In genomic region chr17:26124560-26124959, GRCm38 (mm10) we compare ENCODE assay signal across 8 mouse cellular contexts. TPM values are rescaled to one million over a fixed set of nuclear protein-coding genes. Genes with fewer than 3 reads are reported as not detected.
DNase-seq lines count a peak whose midpoint lies in the region; ATAC-seq and TF ChIP-seq lines count a peak whose summit lies in the region.

No protein-coding gene starts in this region.

- TF ChIP-seq EP300 in liver, embryonic 14.5 days (IDR thresholded peaks at IDR 0.05; ENCODE audit: low read depth): no peak

- ATAC-seq in erythroblast, adult 5-6 weeks (replicated peaks; ENCODE audit: low FRiP score, poor library complexity, severe bottlenecking): no peak
- no peak for ATAC-seq in liver, embryonic 14.5 days (ENCODE audit: insufficient read depth)

- peak overlapping the region; percentile 82 for H3K4me3 ChIP-seq in erythroblast, embryonic 14.5 days (replicated peaks)
- peak overlapping the region; percentile 10; the same call in 1 of the 2 replicates for H3K4me3 ChIP-seq in thymus, adult 2 months (ENCODE audit: control insufficient read depth, insufficient read depth, low read length)
- H3K4me3 ChIP-seq in liver, embryonic 14.5 days (ENCODE audit: insufficient read depth in 1 of 2, low read depth in 2 of 2, low read length in 2 of 2): peak overlapping the region; percentile 90 to 98

- 82% methylated on average over 7 of the region's 7 CpGs for WGBS in thymus, adult 2 months
- 74% methylated on average over 7 of the region's 7 CpGs for WGBS in liver, embryonic 14.5 days (ENCODE audit: insufficient replicate concordance)

- H3K4me2 ChIP-seq in liver, embryonic 14.5 days (ENCODE audit: low read depth): peak overlapping the region; percentile 93

- peaks cover 31% of the 10 kb centered on the region for H3K4me1 ChIP-seq in erythroblast, embryonic 14.5 days (ENCODE audit: control insufficient read depth)
- H3K4me1 ChIP-seq in thymus, adult 2 months (replicated peaks; ENCODE audit: control insufficient read depth, insufficient read depth, low read length): peaks cover 22% of the 10 kb centered on the region
- peaks cover 6 to 10% of the 10 kb centered on the region in 2 experiments for H3K4me1 ChIP-seq in liver, embryonic 14.5 days (replicated peaks; ENCODE audit: control insufficient read depth in 2 of 2, insufficient read depth in 2 of 2, low read length in 1 of 2)

- peaks cover 50% of the 10 kb centered on the region for H3K36me3 ChIP-seq in erythroblast, embryonic 14.5 days (ENCODE audit: control insufficient read depth)
- peaks cover 3% of the 10 kb centered on the region for H3K36me3 ChIP-seq in thymus, adult 2 months (ENCODE audit: control insufficient read depth, insufficient read depth, low read length)
- peaks cover 16% of the 10 kb centered on the region for H3K36me3 ChIP-seq in liver, embryonic 14.5 days (replicated peaks; ENCODE audit: control insufficient read depth, insufficient read depth, low read depth)

- no peak for TF ChIP-seq POLR2A in thymus, adult 2 months (IDR thresholded peaks at IDR 0.05; ENCODE audit: control insufficient read depth, extremely low read depth, insufficient read depth, low read length, poor library complexity)

- H3K27me3 ChIP-seq in erythroblast, embryonic 14.5 days (ENCODE audit: control insufficient read depth): no peaks in the 10 kb centered on the region
- H3K27me3 ChIP-seq in thymus, adult 2 months (ENCODE audit: control insufficient read depth, insufficient read depth, low read length): no peaks in the 10 kb centered on the region
- H3K27me3 ChIP-seq in liver, embryonic 14.5 days (ENCODE audit: control insufficient read depth, insufficient read depth, low read length): no peaks in the 10 kb centered on the region

- no peaks in the 10 kb centered on the region for H3K9me3 ChIP-seq in erythroblast, embryonic 14.5 days (ENCODE audit: control insufficient read depth, low read length)
- H3K9me3 ChIP-seq in liver, embryonic 14.5 days (ENCODE audit: control insufficient read depth, low read length): no peaks in the 10 kb centered on the region

- peak overlapping the region; percentile 80 for H3K9ac ChIP-seq in liver, embryonic 14.5 days (replicated peaks)

- DNase-seq in thymus, adult 2 months: no peak
- no peak for DNase-seq in thymus, postnatal 4 days
- no peak for DNase-seq in liver, embryonic 14.5 days (ENCODE audit: low read depth in 3 of 3, low spot score in 3 of 3)
- no peak for DNase-seq in retina, embryonic 14.5 days (ENCODE audit: low spot score)
- DNase-seq in ovary, postnatal 10 days (ENCODE audit: low spot score): no peak
- DNase-seq in right cerebral cortex, postnatal 36 days (ENCODE audit: low spot score in 2 of 2): no peak

- H3K27ac ChIP-seq in thymus, adult 2 months (ENCODE audit: control insufficient read depth, insufficient read depth, low read length): no peak overlapping the region
- H3K27ac ChIP-seq in liver, embryonic 14.5 days: no peak overlapping the region

- TF ChIP-seq CTCF in thymus, adult 2 months (IDR thresholded peaks at IDR 0.05; ENCODE audit: borderline replicate concordance, control insufficient read depth, extremely low read depth, insufficient read depth, low read length, poor library complexity): no peak
- TF ChIP-seq CTCF in liver, embryonic 14.5 days (IDR thresholded peaks at IDR 0.05; ENCODE audit: low read depth): no peak

RNA-seq across cellular contexts. Expression of gene Mrpl28, which starts 1.3 kb away (rescaled TPM):
- polyA plus RNA-seq in erythroblast, embryonic 14.5 days (2012): 28.4 and 31.6 TPM in 2 replicates
- total RNA-seq in erythroblast, adult 5-6 weeks (2015; ENCODE audit: low replicate concordance): 21.7 and 22.6 TPM in 2 replicates
- total RNA-seq in erythroblast, adult 5-6 weeks (2017; ENCODE audit: low replicate concordance): 10.1 and 11.0 TPM in 2 replicates
- 80.0 and 82.6 TPM in 2 replicates for polyA plus RNA-seq in thymus, adult 2 months (2012; rRNA removed)
- 47.8 and 58.0 TPM in 2 replicates for polyA plus RNA-seq in liver, embryonic 14.5 days (2012; rRNA removed)
- 121 and 129 TPM in 2 replicates for polyA plus RNA-seq in liver, embryonic 14.5 days (2014; fragmentation: Nextera tagmentation; extraction: Ambion mirVana)

RNA-seq across cellular contexts. Expression of gene Tmem8, which starts 11.5 kb away (rescaled TPM):
- 0.21 and 0.31 TPM in 2 replicates for polyA plus RNA-seq in erythroblast, embryonic 14.5 days (2012)
- 9.6 and 13.2 TPM in 2 replicates for total RNA-seq in erythroblast, adult 5-6 weeks (2015; ENCODE audit: low replicate concordance)
- 4.3 and 5.0 TPM in 2 replicates for total RNA-seq in erythroblast, adult 5-6 weeks (2017; ENCODE audit: low replicate concordance)
- 38.2 and 43.2 TPM in 2 replicates for polyA plus RNA-seq in thymus, adult 2 months (2012; rRNA removed)
- 2.8 and 3.6 TPM in 2 replicates for polyA plus RNA-seq in liver, embryonic 14.5 days (2012; rRNA removed)
- polyA plus RNA-seq in liver, embryonic 14.5 days (2014; fragmentation: Nextera tagmentation; extraction: Ambion mirVana): 0.88 and 1.1 TPM in 2 replicates

RNA-seq across cellular contexts. Expression of gene Axin1, which starts 13.9 kb away (rescaled TPM):
- polyA plus RNA-seq in erythroblast, embryonic 14.5 days (2012): 3.2 and 3.3 TPM in 2 replicates
- total RNA-seq in erythroblast, adult 5-6 weeks (2015; ENCODE audit: low replicate concordance): 5.6 and 6.3 TPM in 2 replicates
- total RNA-seq in erythroblast, adult 5-6 weeks (2017; ENCODE audit: low replicate concordance): 29.1 and 33.9 TPM in 2 replicates
- 38.0 and 40.1 TPM in 2 replicates for polyA plus RNA-seq in thymus, adult 2 months (2012; rRNA removed)
- polyA plus RNA-seq in liver, embryonic 14.5 days (2012; rRNA removed): 6.5 and 8.7 TPM in 2 replicates
- polyA plus RNA-seq in liver, embryonic 14.5 days (2014; fragmentation: Nextera tagmentation; extraction: Ambion mirVana): 3.8 and 6.0 TPM in 2 replicates

RNA-seq across cellular contexts. Expression of gene Nme4, which starts 29.2 kb away (rescaled TPM):
- 5.5 and 9.0 TPM in 2 replicates for polyA plus RNA-seq in erythroblast, embryonic 14.5 days (2012)
- total RNA-seq in erythroblast, adult 5-6 weeks (2015; ENCODE audit: low replicate concordance): 10.0 and 15.9 TPM in 2 replicates
- total RNA-seq in erythroblast, adult 5-6 weeks (2017; ENCODE audit: low replicate concordance): 4.2 and 5.2 TPM in 2 replicates
- polyA plus RNA-seq in thymus, adult 2 months (2012; rRNA removed): 30.9 and 33.1 TPM in 2 replicates
- polyA plus RNA-seq in liver, embryonic 14.5 days (2012; rRNA removed): 46.2 and 52.2 TPM in 2 replicates
- 45.1 and 46.7 TPM in 2 replicates for polyA plus RNA-seq in liver, embryonic 14.5 days (2014; fragmentation: Nextera tagmentation; extraction: Ambion mirVana)

RNA-seq across cellular contexts. Expression of gene Decr2, which starts 34.4 kb away (rescaled TPM):
- 0.02 TPM in 1 of 2 replicates, not detected in the other for polyA plus RNA-seq in erythroblast, embryonic 14.5 days (2012)
- total RNA-seq in erythroblast, adult 5-6 weeks (2015; ENCODE audit: low replicate concordance): 3.1 TPM in 1 of 2 replicates, not detected in the other
- total RNA-seq in erythroblast, adult 5-6 weeks (2017; ENCODE audit: low replicate concordance): 0.42 and 3.2 TPM in 2 replicates
- polyA plus RNA-seq in thymus, adult 2 months (2012; rRNA removed): 10.0 and 11.5 TPM in 2 replicates
- 6.2 and 6.8 TPM in 2 replicates for polyA plus RNA-seq in liver, embryonic 14.5 days (2012; rRNA removed)
- polyA plus RNA-seq in liver, embryonic 14.5 days (2014; fragmentation: Nextera tagmentation; extraction: Ambion mirVana): 5.5 and 6.5 TPM in 2 replicates

Comparison
In these comparisons a context has a peak if more than half of its experiments do, and no peak if none do; other contexts are left out.
1. H3K4me3 ChIP-seq: peak in every context shown above with its lines; median percentile 94 in liver, embryonic 14.5 days; 82 in erythroblast, embryonic 14.5 days; 10 in thymus, adult 2 months.